Mouse (Mus musculus) thymus, postnatal 25 days (tissue): ENCODE measurements around the gene Shisal1.
A peak's percentile ranks its signal among the peaks of the same experiment; 100 is the strongest.

Experiments
- DNase-seq: peaks from one replicate; pipeline ENCODE4 v3.0.0; 2022

The Shisal1 gene

DNA sequence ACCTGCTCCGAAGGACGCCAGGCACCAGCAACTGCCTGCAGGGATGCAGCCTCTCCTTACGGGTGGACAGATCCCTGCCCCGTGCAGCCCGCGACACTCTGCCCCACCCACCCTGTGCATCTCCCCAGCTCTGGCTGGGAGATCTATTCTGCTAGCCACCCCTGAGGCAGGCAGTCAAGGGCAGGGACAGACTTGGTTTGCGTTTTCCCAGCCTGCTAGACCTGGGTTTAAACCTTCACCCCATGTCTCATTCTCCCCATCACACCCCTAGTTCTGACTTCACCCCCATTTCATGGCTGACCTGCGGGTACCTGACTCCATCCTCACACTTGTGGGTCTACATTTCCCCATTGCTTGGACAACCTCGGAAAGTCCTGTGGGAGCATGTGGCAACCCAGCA, at the start of gene Shisal1:
Shisal1 (minus strand) TSS at position 101 of the 400 bp plus-strand sequence.
- no peak for DNase-seq

DNA sequence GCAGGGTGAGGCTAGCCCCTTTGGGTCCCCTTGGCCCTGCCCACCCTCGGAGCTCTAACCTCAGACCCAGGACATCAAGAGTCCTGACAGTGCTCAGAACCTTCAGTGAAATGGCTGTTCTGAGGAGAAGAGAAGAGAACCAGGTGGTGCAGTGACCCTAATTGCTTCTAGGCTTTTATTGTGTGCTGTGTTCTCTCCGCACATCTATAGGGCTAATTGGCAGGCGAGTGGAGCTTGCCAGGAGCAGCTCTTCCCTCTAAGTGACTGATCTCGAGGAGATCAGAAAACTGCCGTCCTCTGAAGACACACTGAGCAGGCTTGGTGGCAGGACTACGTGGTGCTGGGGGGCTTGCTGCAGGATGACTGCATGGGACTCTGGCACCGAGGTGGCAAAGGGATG, 43.6 kb upstream of the Shisal1 start:
- DNase-seq = no peak

DNA sequence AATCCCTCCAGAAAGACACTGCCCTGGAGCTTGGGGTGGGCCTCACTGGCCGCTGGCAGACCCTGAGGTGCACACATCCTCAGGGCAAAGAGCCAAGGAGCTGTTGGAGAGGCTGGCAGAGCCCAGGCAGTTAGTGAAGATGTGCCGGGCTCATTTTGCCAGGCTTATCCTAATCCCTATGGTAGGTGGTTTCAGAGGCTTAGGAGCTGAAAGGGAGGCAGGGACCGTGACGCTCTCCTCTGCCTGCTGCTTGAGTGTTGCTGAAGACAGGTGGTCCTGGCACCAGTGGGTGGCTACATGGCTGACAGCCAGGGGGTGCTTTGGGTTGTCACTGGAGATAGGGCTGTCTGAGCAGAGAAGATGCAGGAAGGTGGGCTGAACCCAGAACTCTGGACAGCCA, 37.4 kb upstream of the Shisal1 start:
- DNase-seq = no peak

DNA sequence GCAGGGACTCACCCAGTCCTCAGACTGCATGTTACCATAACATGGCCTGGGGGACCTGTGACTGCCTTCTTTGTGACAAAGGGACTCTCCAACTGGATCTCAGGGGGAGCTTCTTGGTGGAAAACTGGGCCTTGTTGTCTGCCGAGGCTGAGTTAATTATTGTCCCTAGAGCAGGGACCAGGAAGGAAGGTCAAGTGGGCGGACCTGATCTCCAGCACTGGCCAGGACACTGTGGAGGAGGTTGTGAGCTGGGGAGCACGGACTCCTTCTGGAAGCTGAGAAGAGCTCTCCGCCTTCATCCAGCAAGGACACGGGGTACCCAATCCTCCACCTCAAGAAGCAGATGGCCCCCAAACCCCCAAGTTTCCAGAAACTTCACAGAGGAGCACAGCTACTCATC, 36.7 kb upstream of the Shisal1 start:
- DNase-seq = no peak

DNA sequence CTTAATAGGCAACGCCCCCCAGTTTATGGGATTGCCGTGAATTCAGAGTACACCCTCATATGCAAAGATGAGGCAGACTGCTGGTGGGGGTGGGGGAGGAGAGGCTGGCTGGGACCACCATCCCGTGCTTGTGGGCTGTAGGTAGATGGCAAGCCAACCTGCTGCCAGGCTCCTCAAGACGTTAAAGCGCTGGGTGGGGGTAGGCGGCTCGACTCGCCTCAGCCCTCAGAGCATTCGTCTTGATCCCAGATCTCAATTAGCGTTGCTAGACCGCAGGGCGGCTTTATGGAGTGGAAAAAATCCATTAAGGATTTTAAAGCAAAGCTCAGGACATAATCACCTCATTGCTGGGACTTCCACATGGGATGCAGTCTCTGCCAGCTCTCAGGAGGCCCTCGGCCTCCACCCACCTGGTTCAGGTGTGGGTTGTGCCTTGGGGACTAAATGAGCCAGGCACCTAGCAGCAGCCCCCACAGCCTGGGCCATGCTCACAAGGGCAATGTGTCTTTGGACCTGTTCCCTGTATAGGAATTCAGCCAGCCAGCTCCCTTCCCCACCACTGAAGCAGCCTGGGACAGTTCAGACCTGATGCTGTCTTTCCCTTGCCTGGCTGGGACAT, 34.5 kb upstream of the Shisal1 start:
- no peak for DNase-seq

DNA sequence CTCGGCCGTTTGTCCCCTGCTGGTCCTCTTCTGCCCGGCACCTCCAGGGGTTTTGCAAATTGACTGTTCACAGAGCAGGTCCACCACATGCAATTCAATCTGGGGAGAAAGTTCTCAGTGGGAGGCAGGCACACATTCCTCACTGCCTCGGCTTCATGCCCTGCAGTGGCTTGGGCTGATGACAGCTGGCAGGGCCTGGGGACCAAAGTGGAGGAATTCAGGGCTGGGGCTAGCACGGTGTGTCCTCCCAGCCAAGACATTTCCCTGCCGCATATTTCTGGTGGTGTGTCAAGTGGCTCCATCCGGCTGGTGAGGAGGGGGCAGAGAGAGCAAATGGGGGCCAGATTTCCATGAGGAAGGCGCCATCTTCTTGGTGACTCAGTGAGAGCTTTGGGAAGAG, 22.5 kb upstream of the Shisal1 start:
- DNase-seq = no peak

DNA sequence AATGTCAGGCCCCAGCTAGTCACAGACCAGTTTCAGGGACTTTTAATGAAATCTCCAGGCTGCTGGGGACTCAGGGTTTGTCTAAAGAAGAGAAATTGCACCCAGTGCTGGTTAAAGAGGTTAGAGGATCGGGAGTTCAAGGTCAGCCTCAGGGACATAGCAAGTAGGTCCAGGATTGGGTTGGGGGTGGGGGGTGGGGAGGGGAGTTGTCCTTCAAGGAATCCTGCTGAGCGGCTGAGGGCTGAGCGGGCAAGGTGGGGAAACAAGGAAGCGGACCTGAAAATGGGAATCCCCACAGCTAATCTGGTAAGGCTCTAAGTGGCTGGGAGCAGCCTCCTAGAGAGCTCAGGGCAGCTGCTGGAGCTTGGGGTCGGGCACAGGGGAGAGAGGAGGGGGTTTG, 20.9 kb upstream of the Shisal1 start:
- DNase-seq = no peak

DNA sequence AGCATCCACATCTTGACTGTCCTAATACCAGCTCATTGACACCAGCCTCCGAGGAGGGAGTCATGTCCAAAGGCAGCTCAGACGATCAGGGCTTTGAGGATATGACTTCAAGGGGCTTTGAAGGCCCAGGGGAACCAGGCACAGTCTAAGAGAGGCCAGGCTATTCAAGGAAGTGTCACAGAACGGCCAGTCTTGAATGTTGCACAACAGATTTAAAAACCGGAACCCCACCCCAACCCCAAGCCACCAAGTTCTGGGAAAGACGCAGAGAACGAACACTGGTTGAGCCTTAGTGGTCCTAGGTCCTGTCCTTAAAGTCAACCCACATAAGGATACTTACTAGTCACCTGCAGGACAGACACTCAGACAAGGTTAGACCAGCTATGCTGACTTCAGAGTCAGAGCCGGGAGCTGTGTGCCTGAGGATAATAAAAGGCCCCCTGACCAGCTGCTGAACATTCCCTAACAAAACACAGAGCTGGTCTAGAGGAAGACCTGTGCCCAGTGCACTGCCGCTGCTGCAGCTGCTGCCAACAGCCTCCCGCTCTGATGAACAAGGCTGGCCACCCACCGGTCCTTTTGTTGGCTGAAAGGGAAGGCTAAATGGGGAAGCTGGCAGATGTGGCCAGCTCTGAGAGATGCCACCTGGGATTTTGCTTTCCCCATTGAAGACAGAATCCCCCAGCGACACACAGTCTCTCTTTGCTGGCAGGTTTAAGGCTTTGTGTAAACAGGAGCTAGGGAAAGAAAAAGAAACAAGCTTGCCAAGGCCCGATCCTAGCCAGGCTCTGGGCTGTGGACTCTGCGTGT, 19.8 kb upstream of the Shisal1 start:
- no peak for DNase-seq

DNA sequence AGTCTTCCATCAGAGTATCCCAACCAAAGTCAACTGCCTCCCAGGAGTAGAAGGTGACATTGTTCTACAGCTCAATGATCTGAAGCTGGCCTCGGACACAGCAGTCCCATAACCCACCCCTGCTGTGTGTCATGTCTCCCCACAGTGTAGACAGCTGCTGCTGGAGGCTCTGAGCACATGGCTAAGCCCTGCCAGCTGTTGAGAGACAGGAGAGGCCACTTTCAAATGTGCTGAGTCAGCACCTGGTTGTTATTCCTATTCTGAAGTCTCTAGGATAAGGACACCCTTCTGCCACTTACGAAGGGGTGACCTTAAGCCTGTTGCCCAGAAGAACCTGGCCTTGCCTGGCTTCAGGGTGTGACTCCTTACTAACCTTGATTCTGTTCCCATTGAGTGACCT, 14.5 kb upstream of the Shisal1 start:
- no peak for DNase-seq

DNA sequence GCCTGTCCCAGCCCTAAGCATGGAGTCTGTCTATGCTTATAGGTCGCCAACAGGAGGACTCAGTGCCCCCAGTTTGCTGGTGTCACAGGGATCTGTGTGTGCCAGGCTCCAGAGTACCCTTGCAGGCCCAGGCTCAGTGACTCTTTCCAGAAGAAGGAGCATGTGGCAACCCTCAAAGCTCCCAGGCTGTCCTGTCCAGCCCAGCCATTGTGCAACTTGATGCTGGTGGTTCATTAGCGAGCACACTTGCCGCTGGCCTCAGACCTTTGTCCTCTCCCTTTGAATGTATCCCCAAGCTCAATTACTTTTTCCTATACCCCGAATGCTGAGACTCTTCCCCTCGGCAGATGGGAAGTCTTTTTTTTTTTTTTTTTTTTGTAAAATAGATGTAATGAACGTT, 12.1 kb upstream of the Shisal1 start:
- no peak for DNase-seq

DNA sequence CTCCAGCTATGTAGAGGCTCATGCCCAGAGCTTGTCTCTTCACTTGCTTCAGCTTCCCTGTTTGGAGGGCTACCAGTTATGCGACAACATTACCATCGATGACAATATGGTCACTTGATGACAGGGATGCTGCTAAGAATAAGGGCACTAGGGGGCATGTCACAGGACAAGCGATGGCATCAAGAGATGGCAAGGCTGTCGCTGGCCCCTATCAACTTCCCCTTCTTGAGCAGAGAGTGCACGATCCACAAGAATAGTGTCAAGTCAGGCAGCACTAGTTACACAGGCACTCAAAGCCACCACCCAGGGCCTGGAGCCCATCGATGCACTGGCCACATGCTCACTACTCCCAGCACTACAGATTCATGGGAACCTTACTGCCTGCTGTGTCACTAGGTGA, 8.4 kb upstream of the Shisal1 start:
- DNase-seq = no peak

DNA sequence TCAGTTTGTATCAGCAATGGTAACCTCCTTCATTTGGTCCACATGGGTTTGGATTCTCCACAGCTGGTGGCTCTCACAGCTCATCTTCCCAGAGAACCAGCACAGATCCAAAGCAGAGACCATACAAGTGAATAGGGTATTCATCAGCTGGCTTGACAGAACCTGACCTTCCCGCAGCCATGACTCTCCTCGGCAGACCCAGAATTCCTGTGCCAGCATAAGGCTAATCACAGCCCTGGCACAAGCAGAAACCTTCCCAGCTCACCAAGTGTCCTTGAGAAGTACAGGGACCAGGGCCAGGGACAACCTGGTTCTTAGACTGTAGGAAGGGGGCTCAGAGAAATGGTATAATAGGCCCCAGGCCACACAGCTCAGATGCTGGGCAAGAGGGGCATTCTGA, 6.2 kb upstream of the Shisal1 start:
- DNase-seq = no peak

DNA sequence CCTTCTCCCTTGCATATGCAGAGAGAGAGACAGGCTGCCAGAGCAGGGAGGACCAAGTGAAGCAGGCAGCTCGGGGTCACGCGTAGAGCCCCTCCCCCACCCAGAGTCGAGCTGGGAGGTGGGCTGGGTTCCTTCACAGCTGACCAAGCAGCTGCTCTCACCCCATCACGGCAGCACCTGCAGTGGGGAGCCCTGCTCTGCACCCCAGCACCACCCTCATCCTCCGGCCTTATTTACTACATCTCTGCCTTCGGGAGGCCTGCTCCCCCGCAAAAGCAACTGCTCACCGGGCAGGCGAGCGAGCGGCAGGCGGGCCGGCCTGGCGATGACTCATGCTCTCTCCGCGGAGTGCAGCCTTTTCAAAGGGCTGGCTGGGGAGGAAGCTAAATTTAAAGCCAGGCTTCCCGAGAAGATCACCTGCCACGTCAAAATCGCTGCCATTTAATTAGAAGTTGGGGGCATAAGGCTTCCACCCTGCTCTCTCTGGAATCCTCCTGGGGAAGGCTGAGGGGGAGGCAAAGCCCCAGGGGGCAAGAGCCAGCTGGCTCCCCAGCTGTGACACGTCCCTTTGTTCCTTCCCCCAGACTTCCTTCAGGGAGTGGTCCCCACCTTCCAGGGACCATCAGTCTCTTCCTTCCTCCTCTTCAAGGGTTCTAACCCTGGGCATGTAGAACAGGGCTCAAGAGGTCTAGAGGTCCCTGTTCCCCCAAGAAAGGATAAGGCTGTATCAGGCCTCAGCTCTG, 3.7 kb upstream of the Shisal1 start:
- DNase-seq = peak; percentile 12

DNA sequence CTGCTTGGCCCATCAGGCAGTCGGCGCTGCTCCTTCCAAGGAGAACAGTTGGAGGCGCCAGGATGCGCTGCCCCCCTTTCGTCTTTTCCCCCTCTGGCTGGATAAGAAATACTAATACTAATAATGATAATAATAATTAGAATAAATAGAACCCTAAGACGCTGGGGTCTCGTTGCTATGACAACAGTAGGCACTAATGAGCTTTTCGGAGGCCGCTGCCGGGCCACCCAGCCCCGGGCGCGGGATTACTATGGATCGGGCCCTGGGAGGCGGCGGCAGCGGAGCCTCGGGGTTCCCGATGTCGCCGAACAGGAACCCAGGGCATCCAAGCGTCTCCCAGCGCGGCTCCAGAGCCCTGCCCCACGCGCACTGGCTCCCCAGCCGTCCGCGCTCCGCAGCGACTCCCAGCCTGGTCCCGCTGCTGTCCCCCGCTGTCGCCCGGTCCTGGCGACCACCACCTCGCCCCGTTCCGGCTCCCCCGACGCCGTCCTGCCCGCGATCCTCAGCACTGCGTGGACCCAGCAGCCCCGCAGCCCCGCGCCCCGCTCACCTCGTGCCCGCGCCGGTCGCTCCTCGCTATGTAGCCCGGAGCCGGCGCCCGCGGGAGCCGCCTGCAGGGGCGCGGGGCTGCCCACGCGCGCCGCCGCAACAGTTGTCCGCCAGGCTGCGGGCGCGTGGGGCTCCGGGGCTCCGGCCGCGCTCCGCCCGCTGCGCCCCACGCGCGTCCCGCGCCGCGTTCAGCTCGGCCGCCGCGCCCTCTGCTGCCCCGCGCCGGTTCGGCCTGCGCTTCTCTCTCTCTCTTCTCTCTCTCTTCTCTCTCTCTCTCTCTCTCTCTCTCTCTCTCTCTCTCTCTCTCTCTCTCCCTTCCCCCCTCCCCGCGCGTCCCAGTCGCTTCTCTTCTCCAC, 833 bp downstream of the Shisal1 start:
- DNase-seq = no peak

DNA sequence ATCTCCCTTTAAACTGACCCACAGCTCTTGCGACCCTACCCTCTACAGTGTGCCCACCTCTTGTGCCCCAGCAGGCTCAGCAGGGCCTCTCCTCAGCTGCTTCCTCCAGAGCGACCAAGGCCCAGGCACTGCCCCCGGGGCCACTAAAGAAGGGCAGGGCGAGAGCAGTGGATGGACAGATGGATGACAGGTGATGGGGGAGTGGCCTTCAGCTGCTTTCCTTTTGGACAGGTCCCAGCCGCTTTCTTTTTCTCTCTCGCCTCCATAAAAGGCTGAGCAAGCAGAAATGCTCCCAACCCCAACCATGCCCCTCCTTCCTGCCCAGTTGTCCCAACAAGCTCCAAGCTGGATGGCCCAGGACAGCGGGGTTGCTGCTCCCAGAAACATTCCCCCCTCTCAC, 2.7 kb downstream of the Shisal1 start:
- no peak for DNase-seq

DNA sequence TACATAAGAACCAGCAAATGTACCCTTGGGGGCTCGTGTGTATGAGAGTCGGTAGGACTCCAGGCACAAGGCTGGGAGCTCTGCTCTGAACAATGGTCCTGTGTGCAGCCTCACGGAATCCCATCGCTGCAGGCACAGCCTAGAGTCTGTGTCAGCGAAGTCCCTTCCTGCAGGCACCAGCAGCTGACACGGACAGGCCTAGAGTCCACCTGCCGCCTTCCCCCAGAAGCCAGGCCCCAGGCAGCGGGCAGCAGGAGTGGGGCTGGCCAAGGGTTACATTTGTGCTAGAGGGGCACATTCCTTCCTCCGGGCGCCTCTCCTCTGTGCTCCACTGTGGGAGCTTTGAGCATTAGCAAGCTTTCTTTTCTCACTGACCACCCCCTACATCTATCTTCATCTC, 3.3 kb downstream of the Shisal1 start:
- no peak for DNase-seq

DNA sequence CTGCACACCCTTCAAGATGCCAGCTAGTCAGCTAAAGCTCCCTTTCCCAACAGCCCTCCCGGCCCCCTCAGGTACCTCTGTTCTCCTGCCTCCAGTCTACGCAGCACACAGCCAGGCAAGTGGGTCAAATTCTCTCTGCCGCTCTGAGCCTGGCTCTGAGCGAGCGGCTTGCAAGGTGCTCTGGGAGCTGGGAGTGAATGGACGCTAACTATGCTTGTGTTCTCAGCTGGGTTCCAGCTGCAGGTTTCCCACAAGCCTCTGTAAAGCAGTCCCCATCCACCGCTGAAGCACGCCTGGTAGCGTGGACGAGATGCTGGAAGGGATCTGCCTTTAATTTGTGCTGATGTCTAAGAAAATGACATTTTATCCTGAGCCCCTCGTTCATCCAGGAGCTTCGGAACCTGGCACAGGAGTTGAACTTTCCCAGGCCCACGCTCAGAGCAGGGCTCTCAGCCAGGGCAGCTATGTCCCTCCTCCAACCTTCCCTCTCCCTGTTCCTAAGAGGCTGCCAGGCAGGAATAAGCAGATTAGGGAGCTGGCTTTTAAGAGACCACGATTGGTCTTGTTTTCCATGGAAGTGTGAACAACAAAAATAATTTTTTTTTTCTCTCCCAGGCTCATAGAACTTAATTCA, 5.1 kb downstream of the Shisal1 start:
- DNase-seq = no peak

DNA sequence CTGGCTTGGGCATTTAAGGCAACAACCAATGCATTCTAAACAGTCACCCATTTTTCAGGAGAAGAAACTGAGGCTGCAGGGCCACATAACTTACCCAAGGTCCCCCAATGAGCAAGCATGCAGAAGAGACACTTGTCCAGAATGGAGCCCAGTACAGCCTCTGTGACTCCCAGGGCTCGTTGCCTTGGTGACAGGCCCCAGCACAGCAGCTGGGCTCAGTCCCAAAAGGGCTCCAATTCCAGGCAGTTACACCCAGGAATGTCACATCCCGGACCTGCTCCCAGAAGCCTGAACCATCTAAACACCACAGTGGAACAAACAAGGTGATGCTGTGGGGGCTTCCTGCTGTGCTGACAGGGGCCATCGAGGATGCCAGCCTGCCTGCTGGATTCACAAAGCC, 6.1 kb downstream of the Shisal1 start:
- DNase-seq = no peak

DNA sequence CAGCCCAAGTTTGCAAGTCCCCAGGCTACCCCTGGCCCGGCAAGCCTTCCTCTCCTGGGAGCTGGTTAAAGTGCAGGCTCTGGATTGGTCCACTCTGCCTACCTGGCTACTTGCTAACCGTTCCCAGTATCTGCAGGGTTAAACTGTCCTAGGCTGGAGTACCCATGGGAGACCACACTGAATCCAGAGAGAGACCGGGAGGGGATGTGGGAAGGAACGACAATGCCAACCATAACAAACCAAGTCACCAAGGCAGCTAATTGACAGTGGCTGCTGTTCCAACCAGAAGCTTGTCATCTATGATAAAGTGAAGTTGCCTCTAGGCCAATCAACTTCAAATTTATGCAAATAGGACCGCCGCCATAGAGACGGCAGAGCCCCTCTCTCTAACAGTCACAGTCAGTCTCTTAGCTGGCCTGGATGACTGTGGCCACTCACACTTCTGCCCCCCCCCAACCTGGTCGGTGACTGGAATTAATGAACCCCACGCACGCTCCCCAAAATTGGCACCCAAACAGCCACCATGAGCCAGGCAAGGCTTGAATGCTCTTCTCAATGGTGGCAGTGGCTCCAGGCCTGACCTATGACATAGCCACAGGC, 13.2 kb downstream of the Shisal1 start:
- no peak for DNase-seq

DNA sequence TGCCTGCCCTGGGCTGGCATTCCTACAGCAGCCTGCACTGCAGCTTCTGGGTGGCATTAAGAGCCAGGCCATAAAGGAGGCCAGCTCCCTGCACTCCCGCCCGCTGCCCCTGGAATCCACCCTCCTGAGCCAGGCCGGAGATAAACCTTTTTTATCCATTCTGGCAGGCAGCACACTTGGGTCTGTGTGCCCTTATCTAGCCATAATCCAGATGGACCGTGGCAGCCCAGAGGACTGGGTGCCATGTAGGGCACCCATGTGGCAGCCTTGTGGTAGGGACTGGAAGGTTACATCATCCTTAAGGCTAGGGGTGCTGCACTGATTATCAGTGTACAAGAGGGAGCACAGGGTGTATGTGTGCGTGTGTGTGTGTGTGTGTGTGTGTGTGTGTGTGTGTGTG, 16.4 kb downstream of the Shisal1 start:
- no peak for DNase-seq

DNA sequence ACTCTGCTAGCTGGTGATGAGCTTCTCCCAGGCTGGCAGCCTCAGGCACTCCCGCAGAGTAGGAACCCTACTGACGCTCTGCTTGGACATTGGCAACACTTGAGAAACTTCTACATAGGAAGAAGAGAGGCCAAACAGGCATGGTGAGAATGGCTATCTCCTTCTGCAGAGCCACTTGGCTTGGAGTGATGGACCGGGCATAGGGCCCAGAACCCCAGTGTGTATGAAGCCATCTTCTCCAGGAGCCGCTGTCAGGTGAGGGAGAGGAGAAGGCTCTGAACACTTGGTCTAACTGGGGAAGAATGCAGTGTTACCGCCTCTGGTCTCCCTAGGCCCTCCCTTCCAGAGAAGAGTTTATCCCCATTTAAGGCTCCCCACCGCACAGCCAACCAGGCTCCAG, 19.3 kb downstream of the Shisal1 start:
- DNase-seq = no peak

DNA sequence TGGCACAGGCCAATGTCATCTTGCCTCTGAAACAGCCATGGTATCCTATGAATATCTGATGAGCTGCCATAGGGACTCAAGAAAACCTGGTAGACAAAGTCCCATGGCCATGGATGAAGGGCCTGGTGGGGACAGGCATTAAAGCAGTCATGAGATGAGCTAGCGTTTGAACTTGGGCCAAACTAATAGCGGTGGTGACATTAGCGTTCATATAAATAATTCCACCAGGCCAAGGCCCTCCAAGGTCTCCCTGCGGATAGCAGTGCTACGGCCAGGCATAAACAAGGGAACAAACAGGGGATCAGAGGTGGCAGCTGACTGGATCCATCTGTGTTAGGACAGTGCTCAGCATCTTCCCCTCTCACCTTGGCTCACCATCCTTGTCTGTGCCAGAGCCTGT, 21.2 kb downstream of the Shisal1 start:
- DNase-seq = no peak
